Mouse (Mus musculus): Measurements from ENCODE around the gene Aff3. TPM values are rescaled to one million over a fixed set of nuclear protein-coding genes. Genes with fewer than 3 reads are reported as not detected.

The Aff3 gene
- 4.4 and 4.7 TPM in 2 replicates for polyA plus RNA-seq (2014; fragmentation: Nextera tagmentation; extraction: Ambion mirVana)

- Histone ChIP-seq H3K27me3 (replicated peaks; ENCODE audit: control insufficient read depth, insufficient read depth, low read length) (no peaks in the 10 kb centered on the region), H3K36me3 (ENCODE audit: control insufficient read depth, insufficient read depth, low read length) (no peaks in the 10 kb centered on the region), H3K9ac (ENCODE audit: low read depth, low read length) (no peak within 1 kb of the TSS), H3K27ac (ENCODE audit: low read depth, low read length) (no peak within 1 kb of the TSS), H3K4me1 (replicated peaks; ENCODE audit: control insufficient read depth, insufficient read depth, low read length) (no peaks in the 10 kb centered on the region; the same call in 1 of the 2 replicates), H3K4me3 (ENCODE audit: low read depth, low read length) (no peak within 1 kb of the TSS), H3K9me3 (ENCODE audit: control insufficient read depth, low read length) (no peaks in the 10 kb centered on the region), H3K4me2 (no peak within 1 kb of the TSS)
- DNase-seq (ENCODE audit: low spot score) (no peak), ATAC-seq (replicated peaks; ENCODE audit: low FRiP score) (0 out of 2 replicates have a peak, but pooled peaks have one; percentile 20)
- 61% methylated on average over 13 of the region's 13 CpGs for WGBS
Measured at GRCm38 (mm10) chr1:38664777-38665176, at the start of gene Aff3. Gene Aff3, minus strand, starts transcription at chr1:38664955.

GRCm38 (mm10) chr1:38700646-38701045 is 35.9 kb upstream of the Aff3 start:
- ATAC-seq (replicated peaks; ENCODE audit: low FRiP score), result no peak
- no peaks in the 10 kb centered on the region for H3K27me3 ChIP-seq (replicated peaks; ENCODE audit: control insufficient read depth, insufficient read depth, low read length)
- no peak for DNase-seq (ENCODE audit: low spot score)
- no peak overlapping the region for H3K4me3 ChIP-seq (ENCODE audit: low read depth, low read length)
- H3K36me3 ChIP-seq (ENCODE audit: control insufficient read depth, insufficient read depth, low read length), result no peaks in the 10 kb centered on the region
- 62% methylated on average over 6 of the region's 6 CpGs for WGBS
- 0 out of 2 replicates have a peak, but pooled peaks cover 3% of the 10 kb centered on the region for H3K4me1 ChIP-seq (replicated peaks; ENCODE audit: control insufficient read depth, insufficient read depth, low read length)
- H3K9ac ChIP-seq (ENCODE audit: low read depth, low read length), result no peak overlapping the region
- H3K27ac ChIP-seq (ENCODE audit: low read depth, low read length), result no peak overlapping the region
- H3K9me3 ChIP-seq (ENCODE audit: control insufficient read depth, low read length), result no peaks in the 10 kb centered on the region
- no peak overlapping the region for H3K4me2 ChIP-seq

DNA sequence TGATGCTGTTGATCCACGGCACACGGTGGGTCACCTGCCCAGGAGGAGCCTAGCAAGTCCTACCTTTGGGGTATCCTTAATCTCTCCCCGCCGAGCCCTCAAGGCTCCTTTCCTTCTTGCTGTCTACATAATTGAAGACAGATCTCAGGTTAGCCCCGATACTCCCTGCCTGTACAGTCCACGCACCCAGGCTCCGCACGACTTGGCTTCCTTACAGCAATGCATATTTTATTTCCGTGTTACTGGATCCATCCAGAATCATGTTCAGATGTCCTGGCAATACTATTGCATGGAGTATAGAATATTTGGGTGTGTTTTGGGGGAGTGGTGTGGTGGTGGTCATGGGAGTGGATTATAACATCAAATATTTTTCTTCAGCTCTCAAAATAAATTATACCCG is 34.5 kb upstream of the Aff3 start:
- H3K27me3 ChIP-seq (replicated peaks; ENCODE audit: control insufficient read depth, insufficient read depth, low read length), result no peaks in the 10 kb centered on the region
- no peak overlapping the region for H3K9ac ChIP-seq (ENCODE audit: low read depth, low read length)
- no peak overlapping the region for H3K27ac ChIP-seq (ENCODE audit: low read depth, low read length)
- ATAC-seq (replicated peaks; ENCODE audit: low FRiP score) (no peak), DNase-seq (ENCODE audit: low spot score) (peak; percentile 25)
- H3K4me1 ChIP-seq (replicated peaks; ENCODE audit: control insufficient read depth, insufficient read depth, low read length), result 0 out of 2 replicates have a peak, but pooled peaks cover 3% of the 10 kb centered on the region
- 85% methylated on average over 10 of the region's 10 CpGs for WGBS
- no peak overlapping the region for H3K4me2 ChIP-seq
- no peaks in the 10 kb centered on the region for H3K36me3 ChIP-seq (ENCODE audit: control insufficient read depth, insufficient read depth, low read length)
- no peaks in the 10 kb centered on the region for H3K9me3 ChIP-seq (ENCODE audit: control insufficient read depth, low read length)
- H3K4me3 ChIP-seq (ENCODE audit: low read depth, low read length), result no peak overlapping the region

- H3K4me3 ChIP-seq (ENCODE audit: low read depth, low read length), result no peak overlapping the region
- no peaks in the 10 kb centered on the region for H3K36me3 ChIP-seq (ENCODE audit: control insufficient read depth, insufficient read depth, low read length)
- no peak for DNase-seq (ENCODE audit: low spot score)
- H3K9ac ChIP-seq (ENCODE audit: low read depth, low read length), result no peak overlapping the region
- no peak overlapping the region for H3K4me2 ChIP-seq
- H3K9me3 ChIP-seq (ENCODE audit: control insufficient read depth, low read length), result no peaks in the 10 kb centered on the region
- H3K4me1 ChIP-seq (replicated peaks; ENCODE audit: control insufficient read depth, insufficient read depth, low read length), result 0 out of 2 replicates have a peak, but pooled peaks cover 3% of the 10 kb centered on the region
- H3K27me3 ChIP-seq (replicated peaks; ENCODE audit: control insufficient read depth, insufficient read depth, low read length), result no peaks in the 10 kb centered on the region
- no peak for ATAC-seq (replicated peaks; ENCODE audit: low FRiP score)
- WGBS, result 46% methylated on average over 15 of the region's 15 CpGs
- H3K27ac ChIP-seq (ENCODE audit: low read depth, low read length), result no peak overlapping the region
Measured at GRCm38 (mm10) chr1:38695812-38696681, 31.3 kb upstream of the Aff3 start.

- Histone ChIP-seq H3K27me3 (replicated peaks; ENCODE audit: control insufficient read depth, insufficient read depth, low read length) (no peaks in the 10 kb centered on the region), H3K4me3 (ENCODE audit: low read depth, low read length) (no peak overlapping the region), H3K4me2 (no peak overlapping the region), H3K9me3 (ENCODE audit: control insufficient read depth, low read length) (no peaks in the 10 kb centered on the region), H3K9ac (ENCODE audit: low read depth, low read length) (no peak overlapping the region), H3K4me1 (replicated peaks; ENCODE audit: control insufficient read depth, insufficient read depth, low read length) (0 out of 2 replicates have a peak, but pooled peaks cover 3% of the 10 kb centered on the region), H3K36me3 (ENCODE audit: control insufficient read depth, insufficient read depth, low read length) (no peaks in the 10 kb centered on the region), H3K27ac (ENCODE audit: low read depth, low read length) (no peak overlapping the region)
- 67% methylated on average over 2 of the region's 2 CpGs for WGBS
- ATAC-seq (replicated peaks; ENCODE audit: low FRiP score), result no peak
- no peak for DNase-seq (ENCODE audit: low spot score)
Measured at GRCm38 (mm10) chr1:38695089-38695811, 30.5 kb upstream of the Aff3 start.

DNA sequence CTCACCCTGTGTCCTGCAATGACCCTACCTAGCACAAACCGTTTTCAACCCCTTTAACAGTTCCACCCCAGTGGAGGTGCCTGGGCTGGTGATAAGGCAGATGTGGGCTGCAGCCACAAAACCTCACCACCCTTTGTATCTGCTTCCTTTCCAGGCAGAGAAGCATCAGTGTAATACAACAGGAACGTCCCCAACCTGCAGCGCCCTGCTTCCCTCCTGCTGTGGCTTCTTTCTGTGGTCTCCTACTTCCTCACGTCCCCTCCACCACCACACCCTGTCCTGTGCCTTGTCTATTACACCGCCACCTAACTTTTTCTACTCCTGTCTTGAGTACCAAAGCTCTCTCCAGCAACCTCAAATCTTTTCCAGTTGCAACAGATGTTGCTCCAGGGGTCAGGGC is 29.4 kb upstream of the Aff3 start:
- ATAC-seq (replicated peaks; ENCODE audit: low FRiP score) (0 out of 2 replicates have a peak, but pooled peaks have one; percentile 34), DNase-seq (ENCODE audit: low spot score) (no peak)
- no peak overlapping the region for H3K4me2 ChIP-seq
- H3K9ac ChIP-seq (ENCODE audit: low read depth, low read length), result no peak overlapping the region
- H3K4me3 ChIP-seq (ENCODE audit: low read depth, low read length), result no peak overlapping the region
- no peaks in the 10 kb centered on the region for H3K9me3 ChIP-seq (ENCODE audit: control insufficient read depth, low read length)
- WGBS, result 35% methylated on average over 5 of the region's 5 CpGs
- H3K27me3 ChIP-seq (replicated peaks; ENCODE audit: control insufficient read depth, insufficient read depth, low read length), result no peaks in the 10 kb centered on the region
- no peak overlapping the region for H3K27ac ChIP-seq (ENCODE audit: low read depth, low read length)
- H3K4me1 ChIP-seq (replicated peaks; ENCODE audit: control insufficient read depth, insufficient read depth, low read length), result 0 out of 2 replicates have a peak, but pooled peaks cover 3% of the 10 kb centered on the region
- H3K36me3 ChIP-seq (ENCODE audit: control insufficient read depth, insufficient read depth, low read length), result no peaks in the 10 kb centered on the region

GRCm38 (mm10) chr1:38690471-38690870 is 25.7 kb upstream of the Aff3 start:
- no peak overlapping the region for H3K4me3 ChIP-seq (ENCODE audit: low read depth, low read length)
- H3K36me3 ChIP-seq (ENCODE audit: control insufficient read depth, insufficient read depth, low read length), result no peaks in the 10 kb centered on the region
- H3K27me3 ChIP-seq (replicated peaks; ENCODE audit: control insufficient read depth, insufficient read depth, low read length), result no peaks in the 10 kb centered on the region
- no peak overlapping the region for H3K9ac ChIP-seq (ENCODE audit: low read depth, low read length)
- 82% methylated on average over 6 of the region's 6 CpGs for WGBS
- no peak for DNase-seq (ENCODE audit: low spot score)
- no peaks in the 10 kb centered on the region for H3K9me3 ChIP-seq (ENCODE audit: control insufficient read depth, low read length)
- no peak overlapping the region for H3K27ac ChIP-seq (ENCODE audit: low read depth, low read length)
- ATAC-seq (replicated peaks; ENCODE audit: low FRiP score), result no peak
- no peak overlapping the region for H3K4me2 ChIP-seq
- H3K4me1 ChIP-seq (replicated peaks; ENCODE audit: control insufficient read depth, insufficient read depth, low read length), result no peaks in the 10 kb centered on the region

DNA sequence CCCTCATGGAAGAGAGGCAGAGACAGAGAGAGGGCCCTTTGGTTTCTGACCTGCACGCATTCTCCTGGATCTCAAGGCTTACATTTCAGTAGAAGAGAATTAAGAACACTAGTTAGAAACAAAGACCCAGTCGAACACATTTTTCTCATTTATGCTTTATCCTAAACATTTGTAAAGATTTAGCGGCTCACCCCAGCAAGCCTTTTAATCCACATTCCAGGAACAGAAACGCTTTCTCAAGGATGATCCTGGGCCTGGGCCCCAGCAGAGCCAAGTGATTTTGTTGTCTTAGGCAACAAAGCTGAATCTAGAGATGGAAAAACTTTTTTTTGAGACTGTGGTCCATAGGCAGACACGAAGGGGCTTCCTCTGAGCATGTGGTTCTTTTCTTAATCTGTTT is 23.5 kb upstream of the Aff3 start:
- no peak for ATAC-seq (replicated peaks; ENCODE audit: low FRiP score)
- 73% methylated on average over 5 of the region's 5 CpGs for WGBS
- Histone ChIP-seq H3K9ac (ENCODE audit: low read depth, low read length) (no peak overlapping the region), H3K4me3 (ENCODE audit: low read depth, low read length) (no peak overlapping the region), H3K4me1 (replicated peaks; ENCODE audit: control insufficient read depth, insufficient read depth, low read length) (no peaks in the 10 kb centered on the region), H3K9me3 (ENCODE audit: control insufficient read depth, low read length) (no peaks in the 10 kb centered on the region), H3K27me3 (replicated peaks; ENCODE audit: control insufficient read depth, insufficient read depth, low read length) (no peaks in the 10 kb centered on the region), H3K27ac (ENCODE audit: low read depth, low read length) (no peak overlapping the region), H3K4me2 (no peak overlapping the region), H3K36me3 (ENCODE audit: control insufficient read depth, insufficient read depth, low read length) (no peaks in the 10 kb centered on the region)
- DNase-seq (ENCODE audit: low spot score), result no peak
